Mouse (Mus musculus) cerebellum, adult 2 months (tissue): ENCODE results near the gene Gm21083.
"Not testable (repeated sequence)": the region's sequence is repeated elsewhere in the genome, so short reads cannot be mapped to it uniquely, and the experiment has no call there.

Source experiments
- CTCF ChIP-seq: fragments of 200-500 bp; IDR thresholded peaks from 2 replicates; pipeline ENCODE4 v1.5.1; 2011; ENCODE audit warnings: low read depth, mild to moderate bottlenecking, control low read depth, low read length, moderate library complexity, borderline replicate concordance; ENCODE audit not compliant: insufficient read depth
- POLR2A ChIP-seq: fragments of 200-500 bp; IDR thresholded peaks from 2 replicates; pipeline ENCODE4 v1.6.1; 2011; ENCODE audit warnings: low read length, control low read depth, borderline replicate concordance; ENCODE audit not compliant: insufficient read depth

GRCm38 (mm10) chr5:15548642-15549041, 28.5 kb upstream of the Gm21083 start:
- TF ChIP-seq CTCF, POLR2A: not testable (repeated sequence)
